Mouse (Mus musculus) C2C12 (cell line): ENCODE data around the gene Dnase1l2.

Experiments used
- CEBPB ChIP-seq: IDR thresholded peaks from one replicate; pipeline ENCODE4 v1.6.1; 2011; ENCODE audit warnings: low read depth, mild to moderate bottlenecking, control low read depth, moderate library complexity
- CTCF ChIP-seq: IDR thresholded peaks from one replicate; pipeline ENCODE4 v1.5.1; 2011; ENCODE audit not compliant: control insufficient read depth, insufficient read depth, insufficient read length
- FOSL1 ChIP-seq: IDR thresholded peaks from one replicate; pipeline ENCODE4 v1.8.0; 2011; ENCODE audit warnings: mild to moderate bottlenecking, low read length; ENCODE audit not compliant: poor library complexity, insufficient read depth, severe bottlenecking
- MAX ChIP-seq: IDR thresholded peaks from one replicate; pipeline ENCODE4 v1.6.1; 2011; ENCODE audit warnings: mild to moderate bottlenecking, control low read depth
- MYOD1 ChIP-seq: IDR thresholded peaks from one replicate; pipeline ENCODE4 v1.6.1; 2011; ENCODE audit warnings: low read depth; ENCODE audit not compliant: control insufficient read depth, insufficient read length
- USF1 ChIP-seq: IDR thresholded peaks from one replicate; pipeline ENCODE4 v1.6.1; 2011; ENCODE audit warnings: low read depth, mild to moderate bottlenecking, control low read depth, moderate library complexity

DNA sequence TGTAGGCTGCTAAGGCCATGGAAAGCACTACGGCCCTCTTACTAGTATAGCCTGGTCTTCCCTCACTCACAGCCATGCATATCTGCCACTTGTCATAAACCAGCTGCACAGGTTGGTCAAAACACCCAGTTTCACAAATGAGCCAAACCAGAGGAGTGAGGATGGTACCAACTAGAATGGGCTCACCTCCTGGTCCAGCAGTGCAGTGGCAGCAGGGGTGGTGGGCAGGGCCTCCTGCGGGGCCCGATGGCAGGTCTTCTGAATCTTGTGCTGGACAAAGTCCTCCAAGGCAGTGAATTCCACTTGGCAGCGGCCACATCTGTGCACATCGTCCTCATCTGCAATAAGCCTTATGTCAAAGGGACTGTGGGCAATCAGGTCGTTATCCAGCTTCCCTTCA is 8.3 kb upstream of the Dnase1l2 start:
- TF ChIP-seq CTCF (no peak), CEBPB (no peak), USF1 (no peak), MAX (no peak), MYOD1 (no peak), FOSL1 (no peak)
